Mouse (Mus musculus) forebrain, embryonic 13.5 days (tissue): ENCODE measurements around the gene Tmem270. TPM values are rescaled to one million over a fixed set of nuclear protein-coding genes. Genes with fewer than 3 reads are reported as not detected.
"Not testable (repeated sequence)": the region's sequence is repeated elsewhere in the genome, so short reads cannot be mapped to it uniquely, and the experiment has no call there.

Source experiments
- ATAC-seq: fragments of 200-750 bp; cut with Nextera tagmentation; 2 replicates; pipeline ENCODE4 v1.8.0; 2017
- H3K27ac ChIP-seq: fragments of 300-500 bp; sonication (generic); 2 replicates; pipeline ENCODE4 v1.5.1; 2015; ENCODE audit warnings: inconsistent platforms, mild to moderate bottlenecking, moderate library complexity
- H3K27me3 ChIP-seq: fragments of 300-500 bp; sonication (generic); 2 replicates; pipeline ENCODE4 v1.6.1; 2015; ENCODE audit warnings: mild to moderate bottlenecking, inconsistent platforms
- H3K36me3 ChIP-seq: fragments of 300-500 bp; sonication (generic); 2 replicates; pipeline ENCODE4 v1.6.1; 2015; ENCODE audit warnings: mild to moderate bottlenecking, inconsistent platforms; ENCODE audit not compliant: poor library complexity, severe bottlenecking
- H3K4me1 ChIP-seq: fragments of 300-500 bp; sonication (generic); 2 replicates; pipeline ENCODE4 v1.6.1; 2015; ENCODE audit warnings: inconsistent platforms
- H3K4me2 ChIP-seq: fragments of 300-500 bp; sonication (generic); 2 replicates; pipeline ENCODE4 v1.6.1; 2015; ENCODE audit warnings: inconsistent platforms, mild to moderate bottlenecking, moderate library complexity
- H3K4me3 ChIP-seq: fragments of 300-500 bp; sonication (generic); 2 replicates; pipeline ENCODE4 v1.5.1; 2015; ENCODE audit warnings: mild to moderate bottlenecking, inconsistent platforms
- H3K9ac ChIP-seq: fragments of 300-500 bp; sonication (generic); 2 replicates; pipeline ENCODE4 v1.6.1; 2015; ENCODE audit warnings: mild to moderate bottlenecking, inconsistent platforms
- H3K9me3 ChIP-seq: fragments of 300-500 bp; sonication (generic); replicated peaks from 2 replicates; pipeline ENCODE4 v1.6.1; 2016; ENCODE audit warnings: inconsistent platforms
- WGBS: fragments of 180-500 bp; shearing (Covaris S2); methylation state at CpG from one replicate; pipeline ENCODE4 v1.1.7; 2015; 5-methylcytosine and 5-hydroxymethylcytosine counted together
- polyA plus RNA-seq: library from polyadenylated mRNA; unstranded; fragments of >200 nt; fragmentation: Nextera tagmentation; extraction: Ambion mirVana; gene quantifications from 2 replicates; pipeline ENCODE4 v1.2.1, GENCODE M21; 2015

Gene Tmem270
- polyA plus RNA-seq, 1 experiment from 2014 or later: not detected

DNA sequence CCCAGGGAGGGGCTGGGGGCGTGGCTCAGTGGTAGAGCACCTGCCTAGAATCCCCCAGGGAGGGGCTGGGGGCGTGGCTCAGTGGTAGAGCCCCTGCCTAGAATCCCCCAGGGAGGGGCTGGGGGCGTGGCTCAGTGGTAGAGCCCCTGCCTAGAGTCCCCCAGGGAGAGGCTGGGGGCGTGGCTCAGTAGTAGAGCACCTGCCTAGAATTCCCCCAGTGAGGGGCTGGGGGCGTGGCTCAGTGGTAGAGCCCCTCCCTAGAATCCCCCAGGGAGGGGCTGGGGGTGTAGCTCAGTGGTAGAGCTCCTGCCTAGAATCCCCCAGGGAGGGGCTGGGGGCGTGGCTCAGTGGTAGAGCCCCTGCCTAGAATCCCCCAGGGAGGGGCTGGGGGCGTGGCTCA, 33.0 kb upstream of the Tmem270 start:
- not testable (repeated sequence) for H3K4me3 ChIP-seq, H3K36me3 ChIP-seq, ATAC-seq, H3K27ac ChIP-seq, H3K4me1 ChIP-seq, H3K27me3 ChIP-seq, H3K4me2 ChIP-seq, H3K9me3 ChIP-seq, H3K9ac ChIP-seq
- 90% methylated on average over 3 of the region's 7 CpGs for WGBS

DNA sequence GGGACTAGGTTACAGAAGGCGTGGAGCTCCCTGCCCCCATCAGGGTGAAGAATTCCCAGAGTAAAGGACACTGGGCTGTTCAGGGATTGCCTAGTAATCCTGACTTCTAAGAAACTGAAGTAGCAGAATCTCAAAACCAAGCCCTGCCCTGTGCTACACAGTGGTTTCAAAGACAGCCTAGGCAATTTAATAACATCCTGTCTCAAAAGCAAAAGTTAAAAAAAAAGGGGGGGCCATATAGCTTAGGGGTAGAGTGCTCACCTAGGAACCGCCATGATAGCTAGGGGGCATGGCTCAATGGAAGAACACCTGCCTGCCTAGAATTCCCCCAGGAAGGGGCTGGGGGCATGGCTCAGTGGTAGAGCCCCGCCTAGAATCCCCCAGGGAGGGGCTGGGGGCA, 32.5 kb upstream of the Tmem270 start:
- H3K27me3 ChIP-seq: 0 out of 2 replicates have a peak, but pooled peaks cover 1% of the 10 kb centered on the region
- H3K9ac ChIP-seq: no peak overlapping the region
- 75% methylated on average over 3 of the region's 3 CpGs for WGBS
- H3K4me2 ChIP-seq: no peak overlapping the region
- no peaks in the 10 kb centered on the region for H3K4me1 ChIP-seq
- H3K36me3 ChIP-seq: no peaks in the 10 kb centered on the region
- no peak overlapping the region for H3K4me3 ChIP-seq
- no peak for ATAC-seq
- no peaks in the 10 kb centered on the region for H3K9me3 ChIP-seq
- H3K27ac ChIP-seq: no peak overlapping the region

DNA sequence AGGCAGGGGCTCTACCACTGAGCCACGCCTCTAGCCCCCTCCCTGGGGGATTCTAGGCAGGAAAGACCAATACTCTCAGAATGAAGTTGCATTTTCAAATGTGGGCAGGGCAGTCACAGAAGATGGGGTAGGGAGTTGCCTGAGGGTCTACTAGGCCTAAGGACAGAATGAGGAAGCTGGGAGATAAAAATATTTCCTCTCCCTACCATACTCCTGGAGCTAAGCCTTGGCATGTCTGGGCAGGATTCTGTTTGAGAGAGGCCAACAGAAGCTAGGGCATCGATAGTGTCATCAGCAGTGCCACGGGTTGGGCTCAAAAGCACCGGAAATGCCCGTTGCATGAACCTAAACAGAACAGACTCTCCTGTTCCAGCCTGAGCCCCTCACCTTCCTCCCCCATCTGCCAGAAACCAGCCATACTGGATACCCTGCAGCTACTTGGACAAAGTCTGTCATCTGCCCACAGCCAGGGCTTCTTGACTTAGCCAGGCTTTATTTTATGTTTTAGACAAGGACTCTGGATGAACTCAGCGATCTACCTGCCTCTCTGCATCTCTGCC, 30.2 kb upstream of the Tmem270 start:
- WGBS: 91% methylated on average over 6 of the region's 6 CpGs
- no peaks in the 10 kb centered on the region for H3K36me3 ChIP-seq
- no peak overlapping the region for H3K4me2 ChIP-seq
- H3K9me3 ChIP-seq: no peaks in the 10 kb centered on the region
- H3K4me1 ChIP-seq: peaks cover 7% of the 10 kb centered on the region
- no peak for ATAC-seq
- H3K27ac ChIP-seq: no peak overlapping the region
- no peaks in the 10 kb centered on the region for H3K27me3 ChIP-seq
- H3K4me3 ChIP-seq: no peak overlapping the region
- no peak overlapping the region for H3K9ac ChIP-seq

DNA sequence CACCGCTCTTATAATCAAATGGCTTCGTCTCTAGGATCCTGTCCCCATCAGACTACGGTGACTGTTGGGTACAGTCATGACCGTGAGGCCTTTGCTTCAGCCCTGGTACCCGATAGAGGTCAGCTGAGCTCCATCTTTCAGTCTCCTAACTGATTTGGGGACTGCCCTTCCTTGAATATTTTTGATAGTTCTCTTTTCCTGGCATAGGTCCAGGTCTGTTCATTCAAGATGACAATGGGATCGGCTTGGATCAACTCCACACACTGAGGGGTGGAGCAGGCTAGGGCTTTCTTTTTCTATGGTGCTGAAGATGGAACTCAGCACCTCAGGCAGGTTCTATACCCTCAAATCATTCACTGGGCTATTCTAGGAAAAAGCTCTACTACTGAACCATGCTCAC, 29.5 kb upstream of the Tmem270 start:
- H3K9ac ChIP-seq: no peak overlapping the region
- H3K9me3 ChIP-seq: no peaks in the 10 kb centered on the region
- peaks cover 7% of the 10 kb centered on the region for H3K4me1 ChIP-seq
- H3K27me3 ChIP-seq: no peaks in the 10 kb centered on the region
- WGBS: 92% methylated on average over 6 of the region's 6 CpGs
- no peak for ATAC-seq
- H3K4me3 ChIP-seq: no peak overlapping the region
- no peaks in the 10 kb centered on the region for H3K36me3 ChIP-seq
- H3K4me2 ChIP-seq: no peak overlapping the region
- no peak overlapping the region for H3K27ac ChIP-seq

DNA sequence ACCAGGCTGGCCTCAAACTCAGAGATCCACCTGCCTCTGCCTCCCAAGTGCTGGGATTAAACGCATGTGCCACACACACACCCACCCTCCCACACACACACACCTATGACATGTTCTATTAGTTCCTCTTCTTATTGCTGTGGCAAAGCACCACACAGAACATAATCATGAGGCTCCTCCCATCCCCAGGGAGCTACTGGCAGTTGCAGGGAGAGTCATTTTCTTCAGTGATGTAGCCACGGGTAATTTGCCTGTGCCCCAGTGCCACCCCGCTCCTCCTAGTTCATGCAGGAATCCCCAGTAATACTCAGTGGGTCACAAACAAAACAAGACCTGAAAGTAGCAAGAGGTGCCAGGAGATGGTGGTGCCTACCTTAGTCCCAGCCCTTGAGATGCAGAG, 28.1 kb upstream of the Tmem270 start:
- H3K27ac ChIP-seq: no peak overlapping the region

DNA sequence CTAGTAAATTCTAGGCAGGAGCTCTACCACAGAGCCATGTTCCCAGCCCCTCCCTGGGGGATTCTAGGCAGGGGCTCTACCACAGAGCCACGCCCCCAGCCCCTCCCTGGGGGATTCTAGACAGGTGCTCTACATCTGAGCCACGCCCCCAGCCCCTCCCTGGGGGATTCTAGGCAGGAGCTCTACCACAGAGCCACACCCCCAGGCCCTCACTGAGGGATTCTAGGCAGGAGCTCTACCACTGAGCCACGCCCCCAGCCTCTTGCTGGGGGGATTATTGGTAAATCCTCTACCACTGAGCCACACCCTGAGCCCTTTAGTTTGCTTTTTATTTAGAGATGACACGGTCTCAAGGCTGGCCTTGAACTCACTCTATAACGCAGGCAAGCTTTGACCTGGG, 27.2 kb upstream of the Tmem270 start:
- H3K9ac ChIP-seq, H3K27me3 ChIP-seq, H3K9me3 ChIP-seq, H3K4me2 ChIP-seq, H3K36me3 ChIP-seq, H3K4me1 ChIP-seq, H3K4me3 ChIP-seq, ATAC-seq, H3K27ac ChIP-seq: not testable (repeated sequence)
- 89% methylated on average over 5 of the region's 5 CpGs for WGBS

More for the DNA sequence above, 28.1 kb upstream of the Tmem270 start:
- Histone ChIP-seq H3K9me3 (no peaks in the 10 kb centered on the region), H3K36me3 (no peaks in the 10 kb centered on the region), H3K4me2 (no peak overlapping the region), H3K27me3 (no peaks in the 10 kb centered on the region; the same call in 1 of the 2 replicates), H3K4me3 (no peak overlapping the region), H3K4me1 (peaks cover 7% of the 10 kb centered on the region), H3K9ac (no peak overlapping the region)
- 95% methylated on average over 3 of the region's 3 CpGs for WGBS
- ATAC-seq: no peak

DNA sequence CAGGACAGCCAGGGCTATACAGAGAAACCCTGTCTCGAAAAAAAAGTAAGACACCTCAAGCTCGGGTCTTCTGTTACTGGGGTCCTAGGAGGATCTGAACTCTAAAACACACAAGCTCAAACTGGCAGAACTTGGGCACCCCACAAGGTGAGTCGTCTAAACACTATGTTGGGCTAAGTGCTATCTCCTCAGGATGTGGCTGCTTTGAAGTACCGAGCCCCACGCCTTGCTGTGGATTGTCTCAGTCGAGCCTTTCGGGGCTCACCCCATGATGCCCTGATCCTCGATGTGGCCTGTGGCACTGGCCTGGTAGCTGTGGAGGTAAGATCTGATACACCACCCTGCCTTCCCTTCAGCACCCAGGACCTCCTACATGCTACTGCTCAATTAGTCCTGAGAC, 26.7 kb upstream of the Tmem270 start:
- 90% methylated on average over 8 of the region's 8 CpGs for WGBS
- no peak for ATAC-seq

DNA sequence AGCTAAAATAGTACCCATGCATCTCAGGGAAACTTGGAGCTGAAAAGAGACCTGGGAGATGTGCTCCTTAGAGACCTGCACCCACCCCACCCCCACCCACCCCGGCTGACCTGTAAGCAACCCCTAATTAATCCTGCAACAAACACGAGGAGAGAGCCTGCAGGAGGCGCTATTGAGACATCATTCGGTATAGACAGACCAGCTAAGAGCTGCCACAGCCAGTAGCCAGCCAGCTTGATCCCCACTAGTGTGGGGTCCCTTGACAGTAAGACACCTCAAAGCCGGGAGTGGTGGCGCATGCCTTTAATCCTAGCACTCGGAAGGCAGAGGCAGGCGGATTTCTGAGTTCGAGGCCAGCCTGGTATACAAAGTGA, 26.4 kb upstream of the Tmem270 start:
- no peaks in the 10 kb centered on the region for H3K9me3 ChIP-seq
- no peak overlapping the region for H3K27ac ChIP-seq
- H3K4me1 ChIP-seq: peaks cover 7% of the 10 kb centered on the region
- peak overlapping the region; percentile 71 for H3K4me3 ChIP-seq
- H3K27me3 ChIP-seq: peaks cover 6% of the 10 kb centered on the region; the same call in 1 of the 2 replicates
- H3K9ac ChIP-seq: peak overlapping the region; percentile 78
- peak overlapping the region; percentile 93 for H3K4me2 ChIP-seq
- peak; percentile 7; the same call in 1 of the 2 replicates for ATAC-seq
- no peaks in the 10 kb centered on the region for H3K36me3 ChIP-seq
- WGBS: 45% methylated on average over 9 of the region's 9 CpGs

More for the DNA sequence above, 26.7 kb upstream of the Tmem270 start:
- no peak overlapping the region for H3K27ac ChIP-seq
- no peak overlapping the region for H3K4me3 ChIP-seq
- peak overlapping the region; percentile 93; the same call in 1 of the 2 replicates for H3K4me2 ChIP-seq
- H3K4me1 ChIP-seq: peaks cover 7% of the 10 kb centered on the region
- H3K36me3 ChIP-seq: no peaks in the 10 kb centered on the region
- no peak overlapping the region for H3K9ac ChIP-seq
- H3K9me3 ChIP-seq: no peaks in the 10 kb centered on the region
- peaks cover 6% of the 10 kb centered on the region; the same call in 1 of the 2 replicates for H3K27me3 ChIP-seq

DNA sequence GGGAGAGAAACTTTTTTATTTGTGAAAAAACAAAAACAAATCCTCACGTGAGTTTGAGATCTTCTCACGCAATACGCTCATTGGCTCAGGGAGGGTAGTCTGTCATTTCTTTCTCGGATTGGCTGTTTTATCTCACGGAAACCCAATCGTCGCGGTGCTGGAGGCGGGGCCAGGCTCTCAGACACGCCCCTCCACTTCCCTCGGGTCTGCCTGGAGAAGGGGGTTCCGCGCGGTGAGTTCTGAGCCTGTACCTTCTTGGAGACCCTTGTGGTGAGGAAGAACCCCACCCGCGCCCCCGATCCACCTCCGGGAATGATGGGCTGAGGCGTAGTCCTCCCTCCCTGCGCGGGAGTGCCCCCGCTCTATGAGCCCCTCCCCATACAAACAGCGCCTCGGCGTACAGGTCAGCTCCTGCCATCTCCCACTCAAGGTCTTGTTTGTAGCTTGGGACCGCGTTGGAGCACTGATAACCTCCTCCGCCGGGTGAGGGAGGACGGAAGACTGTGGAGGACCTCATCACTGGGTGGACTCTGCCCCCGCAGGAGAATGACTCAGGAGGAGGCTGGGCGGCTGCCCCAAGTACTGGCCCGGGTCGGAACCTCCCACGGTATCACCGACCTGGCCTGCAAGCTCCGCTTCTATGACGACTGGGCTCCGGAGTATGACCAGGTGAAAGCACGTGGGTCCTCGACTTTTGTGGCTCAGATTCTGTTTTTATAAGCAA, 25.8 kb upstream of the Tmem270 start, which contains the start of gene Mettl27:
Gene Mettl27 (plus strand): TSS at position 190 of the 724 bp plus-strand sequence.
- Histone ChIP-seq H3K9me3 (no peaks in the 10 kb centered on the region), H3K4me3 (peak within 1 kb of the TSS; percentile 71), H3K4me2 (peak within 1 kb of the TSS; percentile 93), H3K27ac (no peak within 1 kb of the TSS), H3K27me3 (peaks cover 6% of the 10 kb centered on the region; the same call in 1 of the 2 replicates), H3K4me1 (peaks cover 7% of the 10 kb centered on the region), H3K36me3 (no peaks in the 10 kb centered on the region), H3K9ac (peak within 1 kb of the TSS; percentile 78)
- under 1% methylated on average over 41 of the region's 41 CpGs for WGBS
- peak; percentile 97 for ATAC-seq

DNA sequence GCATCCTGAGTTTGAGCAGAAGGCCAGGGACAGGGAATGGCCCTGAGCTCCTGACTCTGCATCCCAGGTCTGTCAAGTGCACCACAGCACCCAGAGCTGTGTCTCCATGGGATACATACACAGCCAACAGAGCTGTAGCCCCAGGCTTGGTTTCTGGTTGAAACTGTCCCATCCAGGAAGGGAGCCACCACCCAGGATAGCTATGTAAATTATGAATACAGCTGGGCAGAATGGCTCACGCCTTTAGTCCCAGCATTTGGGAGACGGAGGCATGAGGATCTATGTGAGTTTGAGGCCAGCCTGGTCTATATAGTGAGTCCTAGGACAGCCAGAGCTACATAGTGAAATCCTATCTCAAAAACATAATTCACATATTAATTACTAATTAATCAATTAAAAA, 23.5 kb upstream of the Tmem270 start:
- 93% methylated on average over 2 of the region's 2 CpGs for WGBS

DNA sequence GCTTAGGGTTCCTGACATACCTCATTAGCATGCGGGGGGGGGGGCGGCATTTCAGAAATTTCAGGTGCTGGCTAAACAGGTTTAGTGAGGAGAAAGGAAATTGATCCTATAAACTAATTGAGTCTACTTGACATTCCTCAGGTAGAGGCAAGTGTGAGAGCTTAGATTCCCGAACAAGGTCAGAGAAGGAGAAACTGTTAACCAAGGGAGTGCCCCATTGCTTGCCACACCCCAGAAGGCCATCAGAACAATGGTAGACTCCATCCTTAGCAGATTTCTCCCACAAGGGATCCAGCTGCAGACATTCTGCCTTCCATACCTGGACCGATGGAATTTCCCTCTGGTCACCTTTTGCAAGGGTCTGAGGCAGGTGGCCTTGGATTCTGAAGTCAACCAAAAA, 20.2 kb upstream of the Tmem270 start:
- no peak overlapping the region for H3K9ac ChIP-seq
- H3K9me3 ChIP-seq: no peaks in the 10 kb centered on the region
- WGBS: 81% methylated on average over 4 of the region's 4 CpGs
- no peak overlapping the region for H3K4me3 ChIP-seq
- no peak overlapping the region for H3K4me2 ChIP-seq
- no peak overlapping the region for H3K27ac ChIP-seq
- H3K36me3 ChIP-seq: no peaks in the 10 kb centered on the region
- H3K27me3 ChIP-seq: peaks cover 6% of the 10 kb centered on the region; the same call in 1 of the 2 replicates
- no peak for ATAC-seq
- H3K4me1 ChIP-seq: no peaks in the 10 kb centered on the region

More for the DNA sequence above, 23.5 kb upstream of the Tmem270 start:
- peaks cover 6% of the 10 kb centered on the region; the same call in 1 of the 2 replicates for H3K27me3 ChIP-seq
- no peak overlapping the region for H3K27ac ChIP-seq
- H3K9me3 ChIP-seq: no peaks in the 10 kb centered on the region
- no peak overlapping the region for H3K4me3 ChIP-seq
- no peak overlapping the region for H3K9ac ChIP-seq
- H3K4me1 ChIP-seq: peaks cover 7% of the 10 kb centered on the region
- H3K4me2 ChIP-seq: no peak overlapping the region
- no peak for ATAC-seq
- no peaks in the 10 kb centered on the region for H3K36me3 ChIP-seq

DNA sequence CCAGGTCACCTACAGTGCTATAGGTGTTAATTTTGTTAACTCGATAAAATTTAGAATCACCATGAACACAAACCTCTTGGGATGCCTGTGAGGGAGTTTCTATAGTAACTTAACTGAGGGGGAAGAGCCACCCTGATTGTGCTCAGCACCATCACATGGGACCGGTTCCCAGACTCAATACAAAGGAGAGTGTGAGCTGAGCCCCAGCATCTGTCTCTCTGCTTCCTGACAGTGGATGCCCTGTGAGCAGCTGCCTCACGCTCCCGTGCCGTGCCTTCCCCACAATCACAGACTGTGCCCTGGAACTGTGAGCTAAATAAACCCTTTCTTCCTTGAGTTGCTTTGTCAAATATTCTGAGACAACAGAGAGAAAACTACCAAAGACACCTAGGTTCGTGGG, 16.6 kb upstream of the Tmem270 start:
- Histone ChIP-seq H3K9me3 (no peaks in the 10 kb centered on the region), H3K36me3 (no peaks in the 10 kb centered on the region), H3K27me3 (no peaks in the 10 kb centered on the region), H3K27ac (no peak overlapping the region), H3K4me1 (no peaks in the 10 kb centered on the region; the same call in 1 of the 2 replicates), H3K9ac (no peak overlapping the region), H3K4me3 (no peak overlapping the region), H3K4me2 (no peak overlapping the region)
- 64% methylated on average over 6 of the region's 6 CpGs for WGBS
- no peak for ATAC-seq
